Mouse (Mus musculus) liver, embryonic 13.5 days (tissue): ENCODE data around the gene Slc35f1. TPM values are rescaled to one million over a fixed set of nuclear protein-coding genes. Genes with fewer than 3 reads are reported as not detected.

Experiments used
- ATAC-seq: fragments of 200-750 bp; cut with Nextera tagmentation; 2 replicates; pipeline ENCODE4 v1.8.0; 2017; ENCODE audit warnings: low read depth, mild to moderate bottlenecking, moderate number of reproducible peaks, moderate library complexity
- DNase-seq: peaks from one replicate; pipeline ENCODE4 v3.0.0; 2022
- H3K27ac ChIP-seq: fragments of 300-500 bp; sonication (generic); 2 replicates; pipeline ENCODE4 v1.5.1; 2015; ENCODE audit warnings: moderate library complexity, mild to moderate bottlenecking, inconsistent platforms
- H3K27me3 ChIP-seq: fragments of 300-500 bp; sonication (generic); 2 replicates; pipeline ENCODE4 v1.6.1; 2015; ENCODE audit warnings: mild to moderate bottlenecking, inconsistent platforms
- H3K36me3 ChIP-seq: fragments of 300-500 bp; sonication (generic); 2 replicates; pipeline ENCODE4 v1.6.1; 2015; ENCODE audit warnings: mild to moderate bottlenecking, inconsistent platforms
- H3K4me1 ChIP-seq: fragments of 300-500 bp; sonication (generic); replicated peaks from 2 replicates; pipeline ENCODE4 v1.6.1; 2015; ENCODE audit warnings: inconsistent platforms
- H3K4me2 ChIP-seq: fragments of 300-500 bp; sonication (generic); 2 replicates; pipeline ENCODE4 v1.6.1; 2015; ENCODE audit warnings: inconsistent platforms, mild to moderate bottlenecking, moderate library complexity
- H3K4me3 ChIP-seq: fragments of 300-500 bp; sonication (generic); replicated peaks from 2 replicates; pipeline ENCODE4 v1.5.1; 2015; ENCODE audit warnings: mild to moderate bottlenecking, inconsistent platforms
- H3K9ac ChIP-seq: fragments of 300-500 bp; sonication (generic); 2 replicates; pipeline ENCODE4 v1.6.1; 2015; ENCODE audit warnings: mild to moderate bottlenecking, inconsistent platforms
- H3K9me3 ChIP-seq: fragments of 300-500 bp; sonication (generic); replicated peaks from 2 replicates; pipeline ENCODE4 v1.6.1; 2016; ENCODE audit warnings: inconsistent platforms
- WGBS: fragments of 180-500 bp; shearing (Covaris S2); methylation state at CpG from one replicate; pipeline ENCODE4 v1.1.7; 2015; ENCODE audit not compliant: insufficient replicate concordance; 5-methylcytosine and 5-hydroxymethylcytosine counted together
- polyA plus RNA-seq: library from polyadenylated mRNA; unstranded; fragments of >200 nt; fragmentation: Nextera tagmentation; extraction: Ambion mirVana; gene quantifications from 2 replicates; pipeline ENCODE4 v1.2.1, GENCODE M21; 2015

Gene Slc35f1
- polyA plus RNA-seq, 1 experiment from 2014 or later = 0.07 TPM

DNA sequence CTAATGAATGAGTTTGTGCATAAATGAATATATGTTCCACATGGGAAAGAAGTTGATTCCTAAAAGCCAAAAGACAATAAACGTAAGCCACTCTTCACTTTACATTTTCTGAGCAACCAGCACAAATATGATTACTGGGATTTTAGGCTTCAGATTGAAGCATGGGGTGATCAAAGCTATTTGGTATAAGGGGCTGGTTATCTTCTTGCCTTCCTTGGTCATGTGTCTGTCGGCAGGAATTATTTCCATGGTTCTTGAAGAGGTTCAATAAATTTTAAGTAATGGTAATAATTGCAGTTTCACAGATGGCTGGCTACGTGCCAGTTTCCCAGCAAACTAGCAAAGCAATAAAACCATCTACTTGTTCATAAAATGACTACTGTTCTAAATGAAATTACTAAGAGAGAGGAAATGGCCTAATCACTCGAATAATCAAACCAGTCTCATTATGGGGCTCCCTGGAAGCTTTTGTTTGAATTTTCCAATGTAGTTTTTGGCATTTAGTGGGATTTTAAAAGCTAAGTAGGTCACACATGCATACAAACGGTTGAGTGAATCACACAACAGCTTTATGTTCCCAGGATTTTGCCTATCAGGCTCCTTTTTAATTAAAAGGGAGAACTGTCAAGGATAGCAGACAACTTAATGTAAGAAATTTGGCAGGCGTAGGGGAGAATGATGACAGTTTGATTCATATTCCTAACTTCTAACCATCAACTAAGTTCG is 425.5 kb downstream of the Slc35f1 start:
- Histone ChIP-seq H3K9me3 (no peaks in the 10 kb centered on the region), H3K27ac (no peak overlapping the region), H3K4me2 (no peak overlapping the region), H3K27me3 (no peaks in the 10 kb centered on the region), H3K4me3 (no peak overlapping the region), H3K9ac (no peak overlapping the region), H3K36me3 (no peaks in the 10 kb centered on the region), H3K4me1 (no peaks in the 10 kb centered on the region)
- WGBS = 53% methylated on average over 7 of the region's 7 CpGs
- DNase-seq = no peak
- no peak for ATAC-seq

DNA sequence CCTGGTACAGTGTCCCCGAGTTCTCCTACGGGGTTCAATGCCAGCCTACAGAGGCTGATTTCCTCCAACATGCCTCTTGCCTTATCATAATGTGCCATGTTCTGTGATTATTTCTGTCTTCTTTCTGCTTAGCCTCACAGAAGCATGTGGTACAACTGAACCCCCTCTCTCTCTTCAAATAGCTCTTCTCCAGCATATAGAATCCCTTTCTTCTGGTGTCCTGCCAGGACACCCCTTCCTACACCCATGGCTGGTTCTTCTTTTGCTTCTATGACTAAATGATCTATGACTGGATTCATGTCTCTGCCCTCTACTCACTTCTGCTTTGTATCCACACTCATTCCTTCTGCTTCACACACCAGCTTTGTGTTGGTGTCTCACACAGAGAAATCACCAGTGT is 430.3 kb downstream of the Slc35f1 start:
- H3K27me3 ChIP-seq = no peaks in the 10 kb centered on the region
- H3K27ac ChIP-seq = no peak overlapping the region
- no peaks in the 10 kb centered on the region for H3K4me1 ChIP-seq
- 78% methylated on average over 2 of the region's 2 CpGs for WGBS
- ATAC-seq = no peak
- H3K9me3 ChIP-seq = no peaks in the 10 kb centered on the region
- H3K4me3 ChIP-seq = no peak overlapping the region
- H3K36me3 ChIP-seq = no peaks in the 10 kb centered on the region
- no peak for DNase-seq
- H3K9ac ChIP-seq = no peak overlapping the region
- no peak overlapping the region for H3K4me2 ChIP-seq

DNA sequence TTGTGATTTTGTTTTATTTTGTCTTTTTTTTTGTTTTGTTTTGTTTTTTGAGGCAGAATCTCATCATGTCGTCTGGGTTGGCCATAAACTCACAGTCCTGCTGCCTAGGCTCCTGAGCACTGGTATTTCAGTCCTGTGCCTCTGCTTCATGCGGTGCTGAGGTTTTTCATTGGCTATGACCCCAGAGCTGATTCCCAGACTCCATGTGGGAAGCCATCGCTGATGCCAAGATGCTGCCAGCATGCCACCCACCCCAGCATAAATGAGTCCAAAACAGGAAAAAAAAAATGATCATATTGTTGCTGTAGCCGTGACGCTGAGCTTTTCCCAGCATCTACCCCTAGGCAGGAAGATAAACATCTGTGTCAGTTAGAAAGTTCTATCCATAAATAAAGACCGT is 434.0 kb downstream of the Slc35f1 start:
- ATAC-seq = no peak
- Histone ChIP-seq H3K4me2 (no peak overlapping the region), H3K4me1 (no peaks in the 10 kb centered on the region), H3K9ac (no peak overlapping the region), H3K27ac (no peak overlapping the region), H3K27me3 (no peaks in the 10 kb centered on the region), H3K4me3 (no peak overlapping the region), H3K36me3 (no peaks in the 10 kb centered on the region), H3K9me3 (no peaks in the 10 kb centered on the region)
- WGBS = 65% methylated on average over 6 of the region's 6 CpGs
- no peak for DNase-seq

DNA sequence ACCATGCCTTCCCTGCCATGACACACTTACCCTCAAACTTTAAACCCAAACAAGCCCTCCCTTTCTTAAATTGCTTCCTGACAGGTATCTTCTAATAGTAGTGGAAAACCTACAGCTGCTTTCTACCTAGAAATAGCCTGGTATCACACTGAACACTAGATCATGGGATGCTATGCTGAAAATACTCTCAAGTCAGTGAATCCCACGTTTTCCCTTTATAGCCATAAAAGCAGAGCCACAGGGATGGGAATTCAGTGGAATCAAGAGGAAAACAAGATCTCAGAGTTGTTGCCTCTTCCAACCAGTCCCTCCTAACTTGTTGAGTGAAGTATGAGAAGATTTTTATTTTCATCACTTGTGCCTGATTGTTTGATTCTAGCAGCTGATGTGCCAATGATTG is 442.4 kb downstream of the Slc35f1 start:
- Histone ChIP-seq H3K4me2 (no peak overlapping the region), H3K27me3 (no peaks in the 10 kb centered on the region), H3K4me1 (no peaks in the 10 kb centered on the region), H3K9me3 (no peaks in the 10 kb centered on the region), H3K27ac (no peak overlapping the region), H3K4me3 (no peak overlapping the region), H3K36me3 (no peaks in the 10 kb centered on the region), H3K9ac (no peak overlapping the region)
- WGBS = 26% methylated on average over 1 of the region's 1 CpGs
- no peak for ATAC-seq
- DNase-seq = no peak

DNA sequence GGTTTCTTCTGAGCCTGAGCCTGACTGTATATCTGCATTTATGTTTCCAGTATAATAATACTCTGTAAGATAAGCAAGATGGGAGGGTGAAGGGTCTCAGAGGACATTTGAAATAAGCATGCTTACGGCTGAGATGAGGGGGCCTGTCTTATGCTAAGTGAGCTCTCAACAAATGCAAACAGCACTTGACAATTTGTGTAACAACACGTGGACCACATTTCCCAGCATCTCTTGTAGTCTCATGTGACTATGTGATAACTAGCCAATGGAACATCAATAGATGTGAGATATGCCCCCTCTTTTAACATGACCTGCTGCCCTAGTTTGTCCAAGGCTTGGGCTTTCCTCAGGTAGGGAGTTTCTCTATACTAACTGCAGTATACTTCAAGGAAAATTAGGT is 460.0 kb downstream of the Slc35f1 start:
- Histone ChIP-seq H3K27me3 (no peaks in the 10 kb centered on the region), H3K4me1 (no peaks in the 10 kb centered on the region), H3K4me2 (no peak overlapping the region), H3K9me3 (no peaks in the 10 kb centered on the region), H3K9ac (no peak overlapping the region), H3K36me3 (no peaks in the 10 kb centered on the region), H3K27ac (no peak overlapping the region), H3K4me3 (no peak overlapping the region)
- WGBS = 52% methylated on average over 2 of the region's 2 CpGs
- DNase-seq = no peak
- ATAC-seq = no peak

DNA sequence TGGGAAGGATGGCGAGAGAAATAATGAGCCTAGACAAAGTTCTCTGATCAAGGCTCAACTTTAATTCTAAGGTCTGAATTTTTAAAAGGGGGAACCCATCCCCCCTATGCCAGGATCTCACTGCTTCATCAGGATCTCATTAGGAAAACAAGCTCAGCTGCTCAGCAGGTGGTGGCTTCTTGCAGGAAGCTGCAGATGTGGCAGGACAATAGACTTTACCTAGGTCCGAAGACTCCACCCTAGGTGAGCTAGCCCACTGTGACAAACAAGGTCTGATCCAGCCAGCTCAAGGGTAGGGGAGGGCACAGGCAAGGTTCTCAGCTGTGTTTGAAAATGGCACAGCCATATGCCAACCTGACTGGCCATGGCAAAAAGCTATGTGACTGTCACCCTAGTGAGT is 460.6 kb downstream of the Slc35f1 start:
- ATAC-seq (no peak), DNase-seq (no peak)
- no peak overlapping the region for H3K4me3 ChIP-seq
- no peak overlapping the region for H3K4me2 ChIP-seq
- H3K27me3 ChIP-seq = no peaks in the 10 kb centered on the region
- no peaks in the 10 kb centered on the region for H3K4me1 ChIP-seq
- H3K9ac ChIP-seq = no peak overlapping the region
- 51% methylated on average over 2 of the region's 2 CpGs for WGBS
- H3K9me3 ChIP-seq = no peaks in the 10 kb centered on the region
- H3K36me3 ChIP-seq = no peaks in the 10 kb centered on the region
- H3K27ac ChIP-seq = no peak overlapping the region

DNA sequence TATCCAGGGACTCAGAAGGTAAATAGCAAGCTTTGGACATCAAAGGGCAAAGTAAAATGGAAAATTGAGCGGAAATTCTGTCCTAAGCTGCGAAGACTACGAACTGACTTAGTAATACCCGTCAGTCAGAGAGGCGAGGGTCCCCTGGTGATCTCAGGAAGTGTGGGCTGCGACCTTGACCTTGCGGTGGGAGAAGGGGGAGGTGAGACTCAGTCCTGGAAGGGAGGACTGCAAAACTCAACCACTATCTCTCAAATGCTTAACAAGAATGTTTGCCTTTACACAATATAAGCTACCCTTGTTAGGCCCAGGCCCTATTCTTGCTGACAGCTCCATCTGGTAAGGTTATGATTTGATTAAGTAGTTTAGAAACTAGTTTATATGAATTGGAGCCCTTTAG is 466.0 kb downstream of the Slc35f1 start:
- no peak overlapping the region for H3K4me2 ChIP-seq
- DNase-seq = no peak
- H3K27me3 ChIP-seq = no peaks in the 10 kb centered on the region
- no peak overlapping the region for H3K27ac ChIP-seq
- no peak overlapping the region for H3K4me3 ChIP-seq
- no peaks in the 10 kb centered on the region for H3K9me3 ChIP-seq
- 29% methylated on average over 7 of the region's 7 CpGs for WGBS
- ATAC-seq = no peak
- no peaks in the 10 kb centered on the region for H3K36me3 ChIP-seq
- no peaks in the 10 kb centered on the region for H3K4me1 ChIP-seq
- H3K9ac ChIP-seq = no peak overlapping the region

DNA sequence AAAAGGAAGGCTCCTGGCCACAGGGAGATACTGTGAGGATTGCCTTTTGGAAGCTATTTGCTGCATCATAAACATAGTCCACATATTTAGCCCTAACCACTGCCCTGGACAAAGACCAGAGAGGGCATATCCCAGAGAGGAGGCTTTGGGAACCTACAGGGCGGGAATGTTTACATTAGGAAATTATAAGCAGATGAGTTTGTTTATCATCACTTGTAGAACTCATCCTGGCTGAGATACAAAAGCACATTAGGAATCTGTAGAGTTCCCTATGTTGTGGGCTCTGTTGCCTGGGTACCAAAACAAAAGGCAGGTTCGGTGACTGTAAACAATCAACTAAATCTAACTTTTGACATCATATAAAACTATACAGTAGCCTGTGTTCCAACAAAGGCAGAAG is 467.4 kb downstream of the Slc35f1 start:
- Histone ChIP-seq H3K9me3 (no peaks in the 10 kb centered on the region), H3K36me3 (no peaks in the 10 kb centered on the region), H3K4me1 (no peaks in the 10 kb centered on the region), H3K27ac (no peak overlapping the region), H3K9ac (no peak overlapping the region), H3K4me2 (no peak overlapping the region), H3K4me3 (no peak overlapping the region), H3K27me3 (no peaks in the 10 kb centered on the region)
- no peak for DNase-seq
- ATAC-seq = no peak
- WGBS = 75% methylated on average over 2 of the region's 2 CpGs
